Mouse (Mus musculus): ENCODE measurements at regions not wholly inside any gene's neighbourhood (a gene's known extent, or its start where the extent isn't known, plus 50 kb on each side); places are given as distances from the start of the nearest gene placed in this dataset.

DNA sequence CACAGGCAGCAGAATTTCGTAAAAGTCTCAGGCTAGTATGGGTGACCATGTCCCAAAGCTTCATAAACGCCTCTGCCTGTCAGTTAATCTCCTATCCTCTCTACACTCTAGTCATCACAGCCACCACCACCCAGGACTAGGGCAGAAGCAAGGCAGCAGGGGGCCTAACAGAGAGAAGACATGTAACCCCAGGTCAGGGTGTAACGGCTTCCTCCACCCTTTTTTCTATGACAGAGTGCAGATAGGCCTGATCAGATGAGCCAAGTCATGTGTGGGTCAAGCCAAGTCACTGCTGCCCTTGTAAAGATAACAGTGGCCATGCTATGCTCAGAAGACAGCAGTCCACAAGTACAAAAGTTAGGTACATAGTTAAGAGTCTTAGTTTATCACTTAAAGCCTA lies 270.1 kb upstream of the Arid1b start:
- ATAC-seq, result no peak

DNA sequence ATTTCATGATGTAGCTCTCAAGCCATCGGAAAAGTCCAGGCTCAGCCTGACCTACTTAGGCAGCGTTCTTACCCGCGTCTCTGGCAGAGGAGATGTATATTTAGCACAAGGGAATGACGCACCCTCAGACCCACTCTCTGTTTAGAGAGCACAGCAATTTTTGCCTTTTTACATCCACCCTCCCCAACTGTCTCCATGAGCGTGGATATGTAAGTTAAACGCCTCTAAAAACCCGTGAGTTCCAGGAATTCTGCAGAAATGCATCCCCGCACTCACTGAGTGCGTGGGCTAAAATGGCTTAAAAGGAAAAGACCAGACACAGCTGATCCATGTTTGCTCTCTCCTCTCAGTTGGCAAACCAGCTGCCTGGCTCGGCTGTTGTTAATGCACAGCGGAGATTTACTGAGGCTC lies 267.8 kb upstream of the Arid1b start:
- ATAC-seq, result no peak

DNA sequence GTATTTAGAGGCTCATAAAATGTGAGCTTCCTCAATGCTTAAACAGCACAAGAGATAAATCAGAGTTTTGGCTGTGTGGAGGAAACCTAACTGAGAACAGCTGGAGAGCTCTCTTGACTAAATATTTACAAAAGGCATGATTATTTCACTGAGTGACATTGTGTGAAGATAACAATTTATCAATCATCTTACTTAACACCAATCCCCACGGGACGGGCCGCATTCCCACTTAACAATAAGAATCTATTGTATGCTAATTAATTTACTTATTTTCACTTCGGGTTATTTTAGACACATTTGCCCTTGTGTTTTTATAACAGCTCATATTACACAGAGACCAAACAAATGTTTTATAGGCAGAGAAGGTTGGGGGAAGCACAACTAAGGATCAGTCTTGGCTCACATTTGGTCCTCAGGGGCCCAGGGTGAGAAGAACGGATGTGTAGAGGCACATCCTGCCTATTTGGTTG lies 259.7 kb upstream of the Arid1b start:
- no peak for ATAC-seq

DNA sequence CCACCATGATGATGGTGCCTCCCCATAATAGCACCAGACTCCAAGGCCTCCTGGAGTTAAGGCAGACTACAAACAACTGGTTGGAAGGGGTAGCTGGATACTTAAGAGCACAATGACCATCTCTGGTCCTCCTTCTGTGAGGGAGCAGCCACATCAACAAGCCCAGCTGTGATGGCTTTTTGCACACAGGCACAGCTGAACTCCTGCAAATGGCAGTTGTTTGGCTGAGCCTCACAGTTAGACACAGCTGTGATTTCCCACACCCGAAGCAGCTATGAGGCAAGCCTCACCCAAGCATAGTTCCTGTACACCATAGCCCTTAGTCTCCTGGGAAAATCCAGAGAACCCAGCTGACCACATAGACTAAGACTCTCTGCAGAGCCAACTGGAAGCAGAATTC lies 258.9 kb upstream of the Arid1b start:
- ATAC-seq, result no peak

DNA sequence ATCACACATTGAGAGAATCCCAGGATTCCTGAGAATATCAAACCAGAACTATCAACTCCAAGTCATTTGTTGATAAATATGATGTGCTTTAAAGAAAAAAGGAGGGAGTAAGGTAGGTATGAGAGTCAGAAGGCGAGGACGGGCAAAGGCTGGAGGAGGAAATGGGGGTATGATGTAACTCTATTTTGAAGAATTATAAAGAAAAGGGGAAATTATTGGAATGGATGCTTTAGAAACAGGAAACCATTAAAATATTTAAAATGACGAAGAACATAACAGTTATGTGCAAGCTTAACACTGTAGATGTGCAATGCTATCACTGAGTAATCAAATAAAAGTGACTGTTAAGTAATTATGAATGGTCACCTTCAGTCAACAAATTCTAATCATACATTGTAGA lies 257.4 kb upstream of the Arid1b start:
- ATAC-seq, result no peak

DNA sequence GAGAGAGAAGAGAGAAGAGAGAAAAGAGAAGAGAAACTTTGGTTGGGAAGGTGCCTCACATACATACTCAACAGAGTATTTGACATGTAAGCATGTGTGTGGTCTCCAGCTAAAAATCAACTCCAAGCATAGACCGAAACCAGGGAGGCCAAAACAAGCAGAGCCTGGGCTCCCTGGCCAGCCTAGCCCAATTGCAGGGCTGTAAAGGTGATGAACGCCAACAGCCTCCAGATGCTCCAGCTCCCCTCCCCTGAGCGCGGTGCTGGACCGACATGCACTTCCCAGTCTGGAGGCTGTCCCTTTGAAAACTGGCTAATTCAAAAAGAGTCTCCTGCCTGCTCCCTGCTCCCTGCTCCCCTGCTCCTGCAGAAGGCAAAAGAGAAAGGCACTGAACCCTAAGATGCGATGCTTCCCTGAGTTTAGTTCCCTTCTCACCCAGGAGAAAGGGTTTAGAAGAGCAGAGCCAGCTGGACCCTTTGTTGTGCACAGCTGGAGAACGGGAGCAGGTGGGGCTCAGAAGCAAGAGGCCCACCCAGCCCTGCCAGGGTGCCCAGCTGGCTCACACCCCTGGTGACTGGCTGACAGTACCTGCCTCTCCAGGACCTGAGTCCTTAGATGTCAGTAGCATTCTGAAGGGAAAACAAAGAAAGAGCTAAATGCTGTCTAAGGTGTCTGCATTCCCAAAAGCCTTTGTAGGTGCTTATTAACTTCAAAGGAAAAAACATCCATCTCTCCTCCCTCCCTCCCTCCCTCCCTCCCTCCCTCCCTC lies 255.2 kb upstream of the Arid1b start:
- ATAC-seq, result no peak

DNA sequence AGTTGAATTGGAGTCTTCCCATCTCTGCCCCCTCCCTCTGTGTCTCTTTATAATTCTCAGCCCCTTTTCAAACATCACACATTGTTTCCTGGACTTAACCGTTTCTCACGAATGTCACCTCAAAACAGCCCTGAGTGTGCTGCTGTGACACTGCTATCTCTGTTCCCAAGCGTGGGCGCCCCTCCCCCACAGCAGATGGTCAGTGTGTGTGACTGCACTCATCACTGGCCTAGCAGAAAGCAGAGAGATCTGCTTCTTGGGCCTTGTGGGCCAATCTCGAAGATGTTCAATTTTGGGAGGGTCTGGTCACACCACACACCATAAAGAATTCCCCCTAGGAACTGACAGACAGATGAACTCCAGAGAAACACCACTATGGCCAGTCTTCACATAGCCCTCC lies 253.3 kb upstream of the Arid1b start:
- no peak for ATAC-seq

DNA sequence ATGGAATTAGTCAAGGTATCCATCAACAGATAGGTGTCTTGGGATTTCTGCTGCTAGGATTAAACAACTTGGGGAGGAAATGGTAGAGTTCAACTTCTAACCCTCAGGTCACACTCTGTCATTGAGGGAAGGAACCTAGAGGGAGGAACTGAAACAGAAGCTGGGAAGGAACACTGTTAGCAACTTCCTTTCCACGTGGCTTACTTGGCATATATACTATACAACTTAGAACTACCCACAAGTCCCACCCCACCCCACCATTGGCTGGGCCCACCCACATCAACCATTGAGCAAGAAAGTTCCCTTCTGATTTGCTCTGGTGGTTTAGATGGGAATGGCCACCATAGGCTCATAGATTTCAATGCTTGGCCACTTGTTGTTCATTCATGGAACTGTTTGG lies 251.8 kb upstream of the Arid1b start:
- ATAC-seq, result no peak

DNA sequence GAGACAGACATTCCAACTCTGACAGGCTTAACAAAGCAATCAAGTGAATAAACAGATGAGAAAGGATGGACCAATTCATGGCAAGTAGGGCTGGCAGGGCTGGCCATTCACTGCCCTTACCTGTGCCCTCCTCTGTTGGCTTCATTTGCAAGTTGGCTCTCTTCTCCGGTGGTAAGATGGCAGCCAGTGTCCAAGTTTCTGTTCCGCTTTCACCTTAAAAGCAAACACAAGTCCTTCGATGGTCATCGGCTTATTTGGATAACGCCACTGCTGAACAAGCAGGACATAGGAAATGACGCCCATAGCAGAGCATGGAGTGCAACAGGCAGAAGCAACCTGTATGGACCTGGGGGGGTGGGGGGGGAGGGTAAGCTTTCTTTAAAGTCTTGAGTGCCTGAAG lies 231.2 kb upstream of the Arid1b start:
- ATAC-seq, result no peak

DNA sequence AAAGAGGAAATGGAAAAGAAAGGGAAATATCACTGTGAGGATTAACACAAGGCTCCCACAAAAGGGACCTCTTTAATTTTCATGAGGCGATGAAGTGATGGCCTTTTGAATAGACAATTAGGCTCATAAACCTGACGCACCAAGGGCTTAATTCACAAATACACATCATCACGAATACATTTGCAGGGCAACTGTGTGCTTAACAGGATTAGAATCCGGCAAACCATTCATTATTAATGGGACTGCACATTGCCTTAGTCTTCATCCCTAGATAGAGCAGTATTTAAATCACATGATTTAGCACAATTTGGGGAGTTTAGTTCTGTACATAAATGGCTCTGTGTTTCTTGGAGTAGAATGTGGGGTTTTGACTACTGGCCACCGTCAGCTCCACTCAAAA lies 228.4 kb upstream of the Arid1b start:
- no peak for ATAC-seq

DNA sequence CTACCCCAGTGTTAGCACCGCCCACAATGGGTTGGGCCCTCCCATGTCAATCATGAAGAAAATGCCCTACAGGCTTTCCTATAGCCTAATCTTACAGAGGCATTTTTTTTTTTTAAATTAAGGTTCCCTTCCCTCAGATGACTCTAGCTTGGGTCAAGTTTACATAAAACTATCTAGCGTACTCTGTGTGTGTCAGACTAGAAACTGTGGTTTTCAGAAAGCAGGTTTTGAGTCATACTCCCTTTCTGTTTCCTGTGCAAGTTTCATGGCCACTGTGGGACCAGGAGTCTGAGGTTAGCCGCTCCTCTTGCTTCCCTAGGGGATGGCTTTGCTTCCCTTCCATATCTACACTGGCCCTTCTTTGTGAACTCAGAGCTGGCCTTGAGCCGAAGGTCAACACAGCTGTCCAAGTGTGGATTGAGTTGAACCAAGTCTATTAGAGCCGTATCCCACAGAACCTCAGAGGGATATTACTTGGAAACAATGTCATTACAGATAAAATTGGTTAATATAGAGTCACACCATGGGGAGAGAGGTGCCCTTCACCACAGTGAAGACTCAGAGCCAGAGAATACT lies 226.1 kb upstream of the Arid1b start:
- ATAC-seq, result no peak

DNA sequence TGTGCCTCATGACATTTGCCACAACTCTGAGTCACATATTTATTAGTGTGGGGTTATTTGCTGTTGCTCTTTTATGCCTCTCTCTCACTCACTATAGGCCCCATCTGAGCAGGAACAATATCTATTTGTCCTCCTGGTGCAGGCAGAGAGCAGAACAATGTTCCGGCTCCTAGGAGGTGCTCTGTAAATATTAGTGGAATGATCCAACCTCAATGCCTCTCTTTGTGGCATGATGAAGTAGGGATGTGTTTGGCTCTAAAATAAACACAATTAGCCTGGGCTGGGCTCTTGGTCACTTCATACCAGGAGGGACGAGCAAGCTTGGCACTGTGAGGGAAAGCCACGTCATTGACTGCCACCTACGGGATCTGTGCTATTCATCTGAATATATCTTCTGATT lies 224.8 kb upstream of the Arid1b start:
- no peak for ATAC-seq

DNA sequence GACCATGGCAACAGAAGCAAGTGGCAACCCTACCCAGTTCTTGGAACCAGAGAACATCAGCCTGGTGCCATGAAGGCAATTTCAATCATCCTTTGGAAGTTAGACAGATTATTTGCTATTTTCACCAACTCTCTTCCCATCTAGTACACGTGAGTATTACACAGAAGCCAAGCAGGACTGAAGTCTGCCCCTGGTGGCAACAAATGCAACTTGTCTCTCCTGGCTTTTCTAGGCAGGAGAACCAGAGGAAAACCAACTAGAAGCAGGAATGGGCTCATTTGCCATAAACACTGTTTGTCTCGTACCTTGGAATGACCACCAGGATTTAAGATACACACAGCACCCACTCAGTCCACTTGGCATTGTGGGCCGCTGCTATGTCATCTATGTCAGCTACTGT lies 224.1 kb upstream of the Arid1b start:
- ATAC-seq, result no peak

DNA sequence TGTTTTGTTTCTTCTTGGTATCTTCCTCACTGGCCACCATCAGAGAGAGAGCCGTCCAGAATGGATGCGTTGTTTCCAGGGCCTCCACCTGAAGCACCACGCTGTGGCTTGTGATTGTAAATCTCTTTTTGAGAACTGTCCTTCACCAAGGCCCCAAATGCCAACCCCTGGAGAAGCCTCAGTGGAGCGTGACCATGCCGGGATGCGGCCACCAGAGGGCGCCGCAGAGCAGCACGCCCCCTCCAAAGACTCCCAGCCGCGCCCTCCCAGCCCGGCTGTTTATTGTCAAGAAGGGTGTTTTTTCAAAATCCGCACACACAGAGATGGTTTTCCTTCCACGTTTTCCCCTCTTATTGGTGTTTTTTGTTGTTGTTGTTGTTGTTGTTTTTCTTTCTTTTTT lies 216.0 kb upstream of the Arid1b start:
- ATAC-seq, result peak; percentile 72

DNA sequence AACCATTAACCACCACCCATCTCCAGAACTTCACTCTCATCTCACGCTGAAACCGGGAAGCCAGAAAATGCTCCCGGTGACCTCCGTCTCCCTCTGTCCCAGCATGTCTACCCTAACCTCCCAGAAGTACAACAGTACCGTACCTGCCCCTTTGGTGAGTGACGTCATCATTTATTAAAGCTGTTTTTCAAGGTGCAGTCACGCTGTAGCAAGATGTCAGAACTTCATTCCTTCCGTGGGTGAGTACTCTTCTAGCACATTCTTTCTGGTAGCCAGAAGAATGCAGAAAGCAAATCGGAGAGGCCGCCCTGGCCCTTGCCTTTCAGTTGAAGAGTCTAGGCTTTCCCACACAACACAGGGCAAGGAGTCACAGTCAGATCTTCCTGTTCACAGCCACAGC lies 215.1 kb upstream of the Arid1b start:
- no peak for ATAC-seq

DNA sequence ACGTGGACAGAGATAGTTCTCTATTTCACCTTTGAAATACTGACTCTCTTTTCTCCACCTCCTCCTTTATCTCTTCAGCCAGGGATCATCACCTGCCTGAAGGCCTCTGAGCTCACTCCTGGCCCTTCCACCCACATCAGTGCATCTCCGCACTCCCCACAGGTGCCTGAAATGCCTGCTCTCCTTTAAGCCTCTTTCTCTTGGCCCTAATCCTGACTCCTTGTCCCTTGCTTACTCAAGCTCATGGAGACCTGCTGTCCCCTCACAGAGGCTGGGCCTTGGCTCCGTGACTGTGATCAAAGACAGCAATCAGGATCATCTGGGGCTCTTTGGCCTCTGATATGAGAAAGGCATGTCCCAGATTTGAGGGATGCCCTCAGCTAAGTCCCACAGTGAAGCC lies 212.5 kb upstream of the Arid1b start:
- no peak for ATAC-seq

DNA sequence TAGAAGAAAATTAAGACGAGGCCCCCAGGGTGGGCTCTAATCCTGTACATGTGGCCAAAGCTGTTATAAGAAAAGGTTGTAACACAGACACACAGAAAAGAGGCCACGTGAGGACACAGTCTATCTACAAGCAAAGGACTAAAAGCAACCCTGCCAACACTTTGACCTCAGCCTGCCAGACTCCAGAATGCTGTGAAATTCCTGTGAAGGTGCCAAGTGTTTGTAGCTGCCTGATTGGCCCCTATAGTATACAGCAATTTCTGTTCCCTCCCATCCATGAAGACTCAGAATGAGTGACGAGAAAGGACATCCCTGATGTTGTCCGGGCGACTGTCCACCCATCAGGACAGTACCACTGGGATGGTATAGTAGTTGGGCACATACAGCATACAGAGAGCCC lies 209.8 kb upstream of the Arid1b start:
- no peak for ATAC-seq

DNA sequence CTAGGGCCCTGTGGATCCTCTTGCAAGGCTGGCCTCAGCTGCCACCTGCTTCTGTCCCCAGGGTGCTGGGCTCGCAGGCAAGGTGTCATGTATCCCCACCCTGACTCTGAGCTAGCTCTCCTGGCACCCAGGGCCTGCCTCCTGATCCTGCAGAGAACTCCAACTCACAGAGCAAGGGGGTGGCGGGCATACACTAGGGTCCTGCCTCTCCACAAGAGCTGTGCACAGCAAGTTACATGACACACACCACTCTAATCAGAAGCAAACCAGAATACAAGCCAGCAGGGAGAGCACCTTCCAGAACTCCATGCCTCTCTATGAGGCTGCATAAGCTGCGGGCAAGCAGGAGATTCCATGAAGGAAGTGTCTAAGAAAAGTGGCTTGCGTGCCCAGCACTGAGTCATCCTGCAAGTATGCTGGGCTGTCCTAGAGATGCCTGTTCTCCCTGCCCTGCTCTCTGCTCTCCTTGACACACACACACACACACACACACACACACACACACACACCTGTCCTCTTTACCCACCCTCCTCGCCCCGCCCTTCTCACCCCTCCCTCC lies 208.8 kb upstream of the Arid1b start:
- ATAC-seq, result no peak

DNA sequence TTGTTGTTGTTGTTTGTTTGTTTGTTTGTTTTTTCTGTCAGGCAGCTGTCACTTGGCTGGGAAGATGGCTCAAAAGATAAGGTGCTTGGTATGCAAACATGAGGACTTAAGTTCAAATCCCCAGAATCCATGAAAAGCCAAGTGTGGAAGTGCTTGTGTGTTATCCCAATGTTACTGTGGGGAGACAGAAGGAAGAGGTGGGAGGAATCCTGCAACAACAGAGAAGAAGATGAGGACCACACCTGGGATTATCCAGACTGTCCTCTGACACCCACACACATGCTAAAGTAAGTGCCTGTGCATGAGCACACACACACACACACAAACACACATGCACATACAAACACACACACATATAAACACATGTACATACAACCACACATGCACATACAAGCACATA lies 207.6 kb upstream of the Arid1b start:
- no peak for ATAC-seq

DNA sequence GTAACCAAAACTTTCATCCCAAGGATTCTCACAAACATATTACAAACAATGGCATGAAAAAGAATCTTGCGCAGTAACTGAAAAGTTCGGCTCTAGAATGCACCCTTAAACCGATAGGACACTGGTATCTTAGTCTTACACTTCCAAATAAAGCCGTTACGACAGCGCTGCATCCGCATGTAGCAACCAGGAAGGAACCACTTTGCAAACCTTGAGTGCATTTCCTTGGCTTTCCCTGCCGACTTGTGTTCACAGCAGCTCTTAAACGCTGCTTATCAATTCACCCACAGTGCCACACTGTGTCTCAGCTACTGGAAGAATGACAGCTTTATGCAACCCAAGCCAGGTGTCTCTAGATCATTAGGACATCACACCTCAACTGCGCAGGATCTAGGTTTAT lies 202.3 kb upstream of the Arid1b start:
- ATAC-seq, result no peak

DNA sequence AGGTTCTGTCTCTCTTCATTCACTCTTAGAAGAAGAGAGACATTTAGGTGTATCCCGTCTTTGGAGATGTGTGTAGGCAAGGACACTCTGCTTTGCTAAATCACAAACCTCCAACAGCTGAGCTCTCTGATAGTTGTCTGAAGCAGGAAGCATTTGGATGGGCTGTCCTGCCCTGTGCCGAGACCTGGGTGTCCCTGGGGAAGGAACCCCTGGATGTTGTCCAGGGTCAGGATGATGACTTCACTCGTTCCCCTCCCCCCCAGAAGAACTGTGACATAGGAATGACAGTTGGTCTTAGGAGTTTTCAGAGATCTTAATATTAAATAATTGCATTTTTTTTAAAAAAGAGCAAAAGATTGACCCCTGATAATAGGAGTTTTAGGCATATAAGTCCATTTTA lies 197.9 kb upstream of the Arid1b start:
- no peak for ATAC-seq

DNA sequence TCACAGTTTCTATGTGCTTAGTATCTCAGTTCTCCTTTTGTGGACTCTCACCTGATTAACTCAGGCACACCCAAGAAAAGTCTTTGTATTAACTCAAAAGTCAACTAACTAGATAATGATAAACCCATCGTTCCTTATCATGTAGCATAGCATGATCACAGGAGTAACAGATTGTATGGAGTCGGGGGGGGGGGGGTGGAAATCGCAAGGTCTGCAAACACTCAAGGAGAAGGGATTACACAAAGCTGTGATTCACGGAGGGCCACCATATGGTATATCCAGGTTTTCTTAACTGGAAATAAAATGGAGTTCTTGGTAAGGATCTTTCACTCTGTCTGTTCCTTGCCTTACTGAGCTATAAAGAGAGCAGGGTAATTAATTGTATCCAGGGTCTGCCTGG lies 190.1 kb upstream of the Arid1b start:
- no peak for ATAC-seq

DNA sequence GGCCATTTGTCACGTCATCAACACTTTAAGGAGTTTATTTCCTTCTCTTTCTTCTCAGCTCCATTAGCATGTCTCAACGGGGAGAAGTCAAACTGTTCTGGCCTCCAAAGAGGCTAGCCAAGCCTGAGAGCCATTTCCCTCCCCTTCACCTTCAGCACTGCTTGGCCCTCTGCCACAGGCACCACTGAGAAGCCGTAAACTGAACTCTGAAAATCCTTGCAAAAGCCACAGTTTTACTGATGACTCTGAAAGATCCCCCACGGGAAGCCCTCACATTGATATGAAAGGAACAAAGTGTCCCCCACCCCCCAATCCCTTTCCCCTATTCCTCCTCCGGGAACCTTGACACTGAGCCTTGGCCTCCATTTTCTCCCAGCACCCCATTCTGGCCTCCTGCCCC lies 188.1 kb upstream of the Arid1b start:
- ATAC-seq, result no peak

DNA sequence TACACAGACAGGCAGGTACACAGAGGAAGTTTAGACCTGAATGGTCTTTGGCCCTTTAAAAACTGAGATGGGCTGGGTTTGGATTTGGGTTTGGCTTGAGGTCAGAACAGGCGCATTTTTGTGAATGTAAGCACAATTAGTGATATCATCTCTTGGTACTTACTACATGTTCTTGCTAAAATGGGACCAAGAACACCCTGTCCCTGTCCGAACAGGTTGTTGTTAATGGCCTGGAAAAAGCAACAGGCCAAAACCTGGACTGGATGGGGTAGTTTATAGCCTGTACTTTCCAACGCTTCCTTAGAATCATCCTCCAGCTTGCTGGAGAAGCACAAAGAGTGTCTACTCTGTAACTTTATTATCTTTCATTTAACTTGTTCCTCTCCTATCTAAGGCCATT lies 185.2 kb upstream of the Arid1b start:
- no peak for ATAC-seq

DNA sequence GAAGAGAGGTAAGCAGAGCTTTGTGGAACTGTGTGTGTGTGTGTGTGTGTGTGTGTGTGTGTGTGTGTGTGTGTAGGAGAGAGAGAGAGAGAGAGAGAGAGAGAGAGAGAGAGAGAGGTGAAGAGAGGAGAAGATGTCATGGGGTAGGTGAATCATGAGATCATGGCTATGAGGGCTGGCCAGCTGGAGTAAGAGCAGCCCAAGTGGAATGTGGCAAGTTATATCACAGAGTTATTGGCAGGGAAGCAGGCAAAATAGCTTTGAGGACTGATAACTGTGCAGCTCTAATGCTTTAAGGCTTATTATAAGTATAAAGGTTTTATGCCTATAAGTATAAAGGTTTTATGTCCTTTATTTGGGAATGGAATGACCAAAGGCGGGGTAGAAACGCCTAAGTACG lies 180.9 kb upstream of the Arid1b start:
- no peak for ATAC-seq
